Comparison of ENCODE assay signal across 20 mouse cellular contexts in the genomic region with DNA sequence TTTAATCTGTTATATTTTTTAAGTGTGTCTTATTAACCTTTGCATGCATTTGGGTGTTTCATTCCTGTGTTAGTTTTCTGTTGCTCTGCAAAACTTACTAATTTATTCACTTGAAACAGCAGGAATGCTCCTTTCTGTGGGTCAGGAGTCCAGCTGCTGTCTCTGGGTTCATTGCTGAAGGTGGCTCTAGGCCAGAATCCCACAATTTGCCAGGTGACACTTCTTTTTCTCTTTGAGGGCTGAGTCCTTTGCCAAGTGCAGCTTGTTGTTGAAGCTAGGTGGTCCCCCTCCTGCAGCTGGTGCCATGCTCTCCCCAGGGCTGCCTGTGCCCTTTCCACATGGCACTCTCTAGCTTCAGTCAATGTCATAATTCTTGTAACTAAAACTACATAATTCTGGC.
DNase-seq lines count a peak whose midpoint lies in the region; ATAC-seq and TF ChIP-seq lines count a peak whose summit lies in the region.
"Had no signal": no experiment of that assay in that cellular context is flagged by ENCODE, and none has a peak within 500 bp of the region (broad histone marks: within the 10 kb centered on the region; RNA-seq: fewer than 3 reads in every experiment).

No protein-coding gene starts in this region.

- no peaks in the 10 kb centered on the region for H3K9me3 ChIP-seq in kidney, embryonic 15.5 days (replicated peaks)
- H3K9me3 ChIP-seq: embryonic facial prominence, embryonic 12.5 days; forebrain, embryonic 15.5 days; heart, embryonic 15.5 days; hindbrain, embryonic 10.5 days; hindbrain, embryonic 15.5 days had no signal

- no peak for TF ChIP-seq POLR2A in kidney, adult 2 months (IDR thresholded peaks at IDR 0.05; ENCODE audit: low read depth, low read length)

- TF ChIP-seq CTCF in kidney, adult 2 months (conservative IDR thresholded peaks at IDR 0.05; ENCODE audit: insufficient read depth, insufficient read length, low read depth, low read length), result no peak

- no peak overlapping the region for H3K4me3 ChIP-seq in kidney, adult 2 months (ENCODE audit: insufficient read depth, low read depth, low read length)
- H3K4me3 ChIP-seq in kidney, embryonic 15.5 days (replicated peaks), result no peak overlapping the region
- H3K4me3 ChIP-seq: embryonic facial prominence, embryonic 12.5 days; forebrain, embryonic 15.5 days; heart, adult 2 months; heart, embryonic 15.5 days; hindbrain, embryonic 10.5 days; hindbrain, embryonic 15.5 days had no signal

- no peak overlapping the region for H3K4me2 ChIP-seq in kidney, embryonic 15.5 days
- H3K4me2 ChIP-seq: embryonic facial prominence, embryonic 12.5 days; forebrain, embryonic 15.5 days; heart, embryonic 11.5 days; heart, embryonic 15.5 days; hindbrain, embryonic 15.5 days had no signal

- H3K36me3 ChIP-seq in kidney, adult 2 months (ENCODE audit: control insufficient read depth, insufficient read depth, low read length), result no peaks in the 10 kb centered on the region
- H3K36me3 ChIP-seq in kidney, embryonic 15.5 days, result no peaks in the 10 kb centered on the region
- H3K36me3 ChIP-seq: embryonic facial prominence, embryonic 12.5 days; forebrain, embryonic 15.5 days; heart, embryonic 15.5 days; hindbrain, embryonic 10.5 days; hindbrain, embryonic 15.5 days had no signal

- H3K27ac ChIP-seq in kidney, adult 2 months (ENCODE audit: insufficient read depth, low read depth, low read length), result no peak overlapping the region
- no peak overlapping the region for H3K27ac ChIP-seq in kidney, embryonic 15.5 days
- H3K27ac ChIP-seq: embryonic facial prominence, embryonic 12.5 days; forebrain, embryonic 15.5 days; heart, adult 2 months; heart, embryonic 15.5 days; hindbrain, embryonic 10.5 days; hindbrain, embryonic 15.5 days had no signal

- H3K4me1 ChIP-seq in kidney, adult 2 months (ENCODE audit: control insufficient read depth, insufficient read depth, low read length), result no peaks in the 10 kb centered on the region
- H3K4me1 ChIP-seq in kidney, embryonic 15.5 days, result no peaks in the 10 kb centered on the region
- H3K4me1 ChIP-seq: embryonic facial prominence, embryonic 12.5 days; forebrain, embryonic 15.5 days; heart, embryonic 15.5 days; hindbrain, embryonic 10.5 days; hindbrain, embryonic 15.5 days had no signal

- ATAC-seq in kidney, embryonic 15.5 days (replicated peaks; ENCODE audit: low FRiP score), result no peak
- ATAC-seq: forebrain, embryonic 15.5 days had no signal

- peak; percentile 13 to 33 for DNase-seq in cerebellum, postnatal 14 days
- no peak for DNase-seq in cerebellum, postnatal 25 days
- peak; percentile 79 for DNase-seq in kidney, adult 2 months
- DNase-seq in kidney, adult 8-10 months, result peak; percentile 28 to 48
- DNase-seq in kidney, postnatal 25 days, result peak; percentile 43 to 58
- no peak for DNase-seq in retina, postnatal 1 day
- no peak for DNase-seq in gastrocnemius, postnatal 14 days
- DNase-seq: adrenal gland, postnatal 10 days; cerebellum, adult 11-12 months; cerebellum, adult 9-11 months; gastrocnemius, postnatal 10 days; heart, adult 2 months; heart, postnatal 14 days had no signal

- no peak overlapping the region for H3K9ac ChIP-seq in kidney, embryonic 15.5 days
- H3K9ac ChIP-seq: embryonic facial prominence, embryonic 12.5 days; forebrain, embryonic 15.5 days; heart, embryonic 15.5 days; hindbrain, embryonic 15.5 days had no signal

- intact Hi-C loops in gastrocnemius, postnatal 14 days (cut with DNase I; ENCODE audit: low total_unique reads), result no loop called here

- no peaks in the 10 kb centered on the region for H3K27me3 ChIP-seq in kidney, adult 2 months (replicated peaks; ENCODE audit: control insufficient read depth, insufficient read depth, low read length)
- no peaks in the 10 kb centered on the region for H3K27me3 ChIP-seq in kidney, embryonic 15.5 days
- H3K27me3 ChIP-seq: embryonic facial prominence, embryonic 12.5 days; forebrain, embryonic 15.5 days; heart, embryonic 15.5 days; hindbrain, embryonic 15.5 days had no signal

Comparison
In these comparisons a context has a peak if more than half of its experiments do, and no peak if none do; other contexts are left out.
1. DNase-seq: peak in cerebellum, postnatal 14 days (2 of 2), kidney, adult 2 months (single experiment), kidney, adult 8-10 months (2 of 2) and kidney, postnatal 25 days (2 of 2); none in cerebellum, postnatal 25 days (0 of 2), retina, postnatal 1 day (single experiment) and gastrocnemius, postnatal 14 days (single experiment).